Mouse (Mus musculus) ES-E14 (cell line): ENCODE measurements at regions not wholly inside any gene's neighbourhood (a gene's known extent, or its start where the extent isn't known, plus 50 kb on each side); places are given as distances from the start of the nearest gene placed in this dataset.

Source experiments
- DNase-seq: peaks from one replicate; pipeline ENCODE4 v3.0.0-alpha.2; 2013; ENCODE audit warnings: low read depth, low spot score
- H3K27ac ChIP-seq: 2 replicates; pipeline ENCODE4 v1.5.1; 2012; ENCODE audit warnings: low read depth, mild to moderate bottlenecking, low read length, moderate library complexity, mixed read lengths; ENCODE audit not compliant: poor library complexity, insufficient read depth, severe bottlenecking
- H3K36me3 ChIP-seq: 2 replicates; pipeline ENCODE4 v1.6.1; 2012; ENCODE audit warnings: mild to moderate bottlenecking, low read length, moderate library complexity, mixed read lengths; ENCODE audit not compliant: control insufficient read depth, poor library complexity, insufficient read depth, severe bottlenecking
- H3K4me1 ChIP-seq, 2 experiments: fragments of 150-350 bp in 1 of 2; sonication (generic) in 1 of 2; 2 replicates each; pipeline ENCODE4 v1.6.1; 2012; ENCODE audit warnings: low read length in 2 of 2, mild to moderate bottlenecking in 1 of 2, mixed read lengths in 1 of 2; ENCODE audit not compliant: control insufficient read depth in 2 of 2, insufficient read depth in 2 of 2, poor library complexity in 1 of 2
- H3K4me3 ChIP-seq, 2 experiments: fragments of 150-350 bp in 1 of 2; sonication (generic) in 1 of 2; 2 replicates each; pipeline ENCODE4 v1.5.1; 2012; ENCODE audit warnings: low read length in 2 of 2, low read depth in 1 of 2, mild to moderate bottlenecking in 1 of 2, mixed read lengths in 1 of 2; ENCODE audit not compliant: insufficient read depth in 1 of 2, poor library complexity in 1 of 2, severe bottlenecking in 1 of 2
- H3K9ac ChIP-seq: 2 replicates; pipeline ENCODE4 v1.6.1; 2012; ENCODE audit warnings: low read depth, mild to moderate bottlenecking, low read length, mixed read lengths; ENCODE audit not compliant: poor library complexity, insufficient read depth, severe bottlenecking
- H3K9me3 ChIP-seq: fragments of 150-350 bp; sonication (generic); 2 replicates; pipeline ENCODE4 v1.6.1; 2012; ENCODE audit warnings: low read depth, mild to moderate bottlenecking, low read length; ENCODE audit not compliant: control insufficient read depth, insufficient read depth
- CHD2 ChIP-seq: IDR thresholded peaks from 2 replicates; pipeline ENCODE4 v1.6.1; 2014; ENCODE audit warnings: mild to moderate bottlenecking, low read depth, low read length, inconsistent platforms
- HCFC1 ChIP-seq: IDR thresholded peaks from 2 replicates; pipeline ENCODE4 v1.6.1; 2012; ENCODE audit warnings: low read length, inconsistent platforms, borderline replicate concordance; ENCODE audit not compliant: insufficient read depth
- MAFK ChIP-seq: IDR thresholded peaks from 2 replicates; pipeline ENCODE4 v1.6.1; 2014; ENCODE audit warnings: mild to moderate bottlenecking, low read depth, low read length, inconsistent platforms; ENCODE audit not compliant: insufficient read depth
- ZC3H11A ChIP-seq: IDR thresholded peaks from 2 replicates; pipeline ENCODE4 v1.6.1; 2012; ENCODE audit warnings: low read depth, mild to moderate bottlenecking, inconsistent platforms, low read length, borderline replicate concordance
- ZNF384 ChIP-seq: IDR thresholded peaks from 2 replicates; pipeline ENCODE4 v1.6.1; 2012; ENCODE audit warnings: low read depth, low read length, inconsistent platforms
- in situ Hi-C, 2 experiments: fragments of 600-800 bp; cut with MboI; formaldehyde crosslinking; loops; one replicate each; pipeline ENCODE4 v1.15.1; 2025; ENCODE audit warnings: low sequenced_read_pairs in 2 of 2, inconsistent platforms in 1 of 2; ENCODE audit not compliant: unreplicated experiment in 2 of 2

GRCm38 (mm10) chr8:8952212-8952611 lies 261.9 kb upstream of the Arglu1 start:
- TF ChIP-seq ZNF384 (no peak), HCFC1 (no peak), MAFK (no peak), ZC3H11A (no peak), CHD2 (no peak)
- in situ Hi-C loops, result no loop called here
- Histone ChIP-seq H3K9me3 (no peaks in the 10 kb centered on the region), H3K9ac (no peak overlapping the region), H3K36me3 (no peaks in the 10 kb centered on the region), H3K4me3 (no peak overlapping the region), H3K4me1 (no peaks in the 10 kb centered on the region), H3K27ac (no peak overlapping the region)
- DNase-seq, result no peak

- no peak for DNase-seq
- Histone ChIP-seq H3K27ac (no peak overlapping the region), H3K4me3 (no peak overlapping the region), H3K9me3 (no peaks in the 10 kb centered on the region), H3K9ac (no peak overlapping the region), H3K36me3 (no peaks in the 10 kb centered on the region), H3K4me1 (no peaks in the 10 kb centered on the region)
- in situ Hi-C loops, result no loop called here
- no peak for TF ChIP-seq ZNF384
- no peak for TF ChIP-seq HCFC1
- TF ChIP-seq ZC3H11A, result no peak
- TF ChIP-seq CHD2, result no peak
- TF ChIP-seq MAFK, result no peak
These were observed 260.9 kb upstream of the Arglu1 start for GRCm38 (mm10) chr8:8951186-8951585.

GRCm38 (mm10) chr8:8947516-8948161 lies 257.3 kb upstream of the Arglu1 start:
- TF ChIP-seq MAFK, result no peak
- no peak for DNase-seq
- H3K4me3 ChIP-seq, result no peak overlapping the region
- H3K4me1 ChIP-seq, result no peaks in the 10 kb centered on the region
- no peak overlapping the region for H3K27ac ChIP-seq
- no peaks in the 10 kb centered on the region for H3K9me3 ChIP-seq
- H3K9ac ChIP-seq, result no peak overlapping the region
- no peaks in the 10 kb centered on the region for H3K36me3 ChIP-seq
- in situ Hi-C loops, result no loop called here

- H3K9ac ChIP-seq, result no peak overlapping the region
- in situ Hi-C loops, result no loop called here
These were observed 252.7 kb upstream of the Arglu1 start for GRCm38 (mm10) chr8:8942991-8943390.

GRCm38 (mm10) chr8:8940899-8941298 lies 250.6 kb upstream of the Arglu1 start:
- Histone ChIP-seq H3K27ac (no peak overlapping the region), H3K9ac (no peak overlapping the region), H3K4me1 (no peaks in the 10 kb centered on the region), H3K9me3 (no peaks in the 10 kb centered on the region), H3K4me3 (no peak overlapping the region), H3K36me3 (no peaks in the 10 kb centered on the region)
- DNase-seq, result no peak
- in situ Hi-C loops, result no loop called here
- TF ChIP-seq ZNF384, result no peak
- no peak for TF ChIP-seq MAFK
- no peak for TF ChIP-seq HCFC1
- TF ChIP-seq CHD2, result no peak

More at GRCm38 (mm10) chr8:8942991-8943390, 252.7 kb upstream of the Arglu1 start:
- Histone ChIP-seq H3K9me3 (no peaks in the 10 kb centered on the region), H3K36me3 (no peaks in the 10 kb centered on the region), H3K27ac (no peak overlapping the region), H3K4me3 (no peak overlapping the region), H3K4me1 (no peaks in the 10 kb centered on the region)
- TF ChIP-seq CHD2, result no peak
- no peak for TF ChIP-seq ZNF384
- no peak for TF ChIP-seq ZC3H11A
- no peak for TF ChIP-seq MAFK
- TF ChIP-seq HCFC1, result no peak
- DNase-seq, result peak; percentile 15
